Mouse (Mus musculus): ENCODE measurements around the gene Adat2.
A peak's percentile ranks its signal among the peaks of the same experiment; 100 is the strongest.

Adat2 gene

GRCm38 (mm10) chr10:13552646-13553497 lies at the start of gene Adat2, which contains the start of gene Pex3:
Gene Adat2 (plus strand): TSS chr10:13552894.
Gene Pex3 (minus strand): TSS chr10:13553142.
- peak; percentile 91 for DNase-seq (ENCODE audit: low spot score)

- DNase-seq (ENCODE audit: low spot score), result no peak
Measured at GRCm38 (mm10) chr10:13521857-13522256, 30.8 kb upstream of the Adat2 start.

GRCm38 (mm10) chr10:13528155-13528554 lies 24.5 kb upstream of the Adat2 start:
- no peak for DNase-seq (ENCODE audit: low spot score)

- DNase-seq (ENCODE audit: low spot score), result no peak
Measured at GRCm38 (mm10) chr10:13534751-13535150, 17.9 kb upstream of the Adat2 start.

- no peak for DNase-seq (ENCODE audit: low spot score)
Measured at GRCm38 (mm10) chr10:13536706-13537105, 16.0 kb upstream of the Adat2 start.

- DNase-seq (ENCODE audit: low spot score), result no peak
Measured at GRCm38 (mm10) chr10:13539769-13540333, 12.8 kb upstream of the Adat2 start.

- no peak for DNase-seq (ENCODE audit: low spot score)
Measured at GRCm38 (mm10) chr10:13541721-13542120, 11.0 kb upstream of the Adat2 start.

GRCm38 (mm10) chr10:13553498-13553985 lies 848 bp downstream of the Adat2 start:
- DNase-seq (ENCODE audit: low spot score), result no peak

- no peak for DNase-seq (ENCODE audit: low spot score)
Measured at GRCm38 (mm10) chr10:13554316-13554715, 1.6 kb downstream of the Adat2 start.

- DNase-seq (ENCODE audit: low spot score), result no peak
Measured at GRCm38 (mm10) chr10:13560014-13560674, 7.5 kb downstream of the Adat2 start.

GRCm38 (mm10) chr10:13564364-13565079 lies 11.8 kb downstream of the Adat2 start:
- peak; percentile 70 for DNase-seq (ENCODE audit: low spot score)

GRCm38 (mm10) chr10:13565080-13565448 lies 12.4 kb downstream of the Adat2 start:
- DNase-seq (ENCODE audit: low spot score), result no peak

GRCm38 (mm10) chr10:13566393-13566792 lies 13.7 kb downstream of the Adat2 start:
- DNase-seq (ENCODE audit: low spot score), result no peak

GRCm38 (mm10) chr10:13569818-13570217 lies 17.1 kb downstream of the Adat2 start:
- DNase-seq (ENCODE audit: low spot score), result no peak

- no peak for DNase-seq (ENCODE audit: low spot score)
Measured at GRCm38 (mm10) chr10:13570697-13571538, 18.2 kb downstream of the Adat2 start.

- DNase-seq (ENCODE audit: low spot score), result no peak
Measured at GRCm38 (mm10) chr10:13572003-13572402, 19.3 kb downstream of the Adat2 start.

- no peak for DNase-seq (ENCODE audit: low spot score)
Measured at GRCm38 (mm10) chr10:13572410-13572809, 19.7 kb downstream of the Adat2 start.

GRCm38 (mm10) chr10:13577123-13577522 lies 24.4 kb downstream of the Adat2 start:
- DNase-seq (ENCODE audit: low spot score), result no peak

GRCm38 (mm10) chr10:13587914-13588313 lies 35.2 kb downstream of the Adat2 start:
- DNase-seq (ENCODE audit: low spot score), result no peak

- DNase-seq (ENCODE audit: low spot score), result no peak
Measured at GRCm38 (mm10) chr10:13592196-13592595, 39.5 kb downstream of the Adat2 start.

GRCm38 (mm10) chr10:13593529-13593928 lies 40.8 kb downstream of the Adat2 start:
- DNase-seq (ENCODE audit: low spot score), result no peak
